13 mouse cellular contexts compared by ENCODE assay signal in genomic region chr1:165678861-165679617, GRCm38 (mm10). TPM values are rescaled to one million over a fixed set of nuclear protein-coding genes. Genes with fewer than 3 reads are reported as not detected.
DNase-seq lines count a peak whose midpoint lies in the region; ATAC-seq and TF ChIP-seq lines count a peak whose summit lies in the region.
"Had no signal": no experiment of that assay in that cellular context is flagged by ENCODE, and none has a peak within 500 bp of the region (broad histone marks: within the 10 kb centered on the region; RNA-seq: fewer than 3 reads in every experiment).

No protein-coding gene starts in this region.

- no peak overlapping the region for H3K4me2 ChIP-seq in intestine, postnatal 0 days (replicated peaks; ENCODE audit: low read depth)
- H3K4me2 ChIP-seq in intestine, embryonic 15.5 days (replicated peaks): no peak overlapping the region
- H3K4me2 ChIP-seq: hindbrain, embryonic 15.5 days had no signal

- WGBS in intestine, postnatal 0 days: 84% methylated on average over 15 of the region's 15 CpGs
- 80% methylated on average over 15 of the region's 15 CpGs for WGBS in intestine, embryonic 15.5 days

- H3K4me1 ChIP-seq in intestine, postnatal 0 days (replicated peaks; ENCODE audit: control insufficient read depth, insufficient read depth, low read length): no peaks in the 10 kb centered on the region
- H3K4me1 ChIP-seq in intestine, embryonic 15.5 days (replicated peaks): peaks cover 7% of the 10 kb centered on the region; the same call in 1 of the 2 replicates
- no peaks in the 10 kb centered on the region; the same call in 1 of the 2 replicates for H3K4me1 ChIP-seq in testis, adult 2 months (ENCODE audit: control insufficient read depth, insufficient read depth, low read length)
- H3K4me1 ChIP-seq: hindbrain, embryonic 15.5 days had no signal

- H3K9ac ChIP-seq in intestine, postnatal 0 days (ENCODE audit: low read depth, low read length): no peak overlapping the region
- no peak overlapping the region for H3K9ac ChIP-seq in intestine, embryonic 15.5 days
- H3K9ac ChIP-seq: hindbrain, embryonic 15.5 days had no signal

- peak; percentile 27; the same call in 1 of the 2 replicates for TF ChIP-seq CTCF in intestine, postnatal 0 days (IDR thresholded peaks at IDR 0.05; ENCODE audit: low read depth)
- TF ChIP-seq CTCF in testis, adult 2 months (IDR thresholded peaks at IDR 0.05; ENCODE audit: control insufficient read depth, insufficient read depth, insufficient replicate concordance, low read depth, low read length): peak; percentile 59; the same call in 1 of the 2 replicates

- H3K9me3 ChIP-seq in intestine, postnatal 0 days (ENCODE audit: control insufficient read depth): no peaks in the 10 kb centered on the region
- H3K9me3 ChIP-seq in intestine, embryonic 15.5 days: no peaks in the 10 kb centered on the region
- H3K9me3 ChIP-seq: hindbrain, embryonic 15.5 days; megakaryocyte, embryonic 14.5 days had no signal

- H3K36me3 ChIP-seq in intestine, postnatal 0 days (ENCODE audit: control insufficient read depth, insufficient read depth): 0 out of 2 replicates have a peak, but pooled peaks cover 2% of the 10 kb centered on the region
- H3K36me3 ChIP-seq in intestine, embryonic 15.5 days: no peaks in the 10 kb centered on the region
- no peaks in the 10 kb centered on the region for H3K36me3 ChIP-seq in testis, adult 2 months (ENCODE audit: control insufficient read depth, insufficient read depth, low read length)
- peaks cover 10% of the 10 kb centered on the region; the same call in 1 of the 2 replicates for H3K36me3 ChIP-seq in splenic B cell, adult 2 months (ENCODE audit: control insufficient read depth, insufficient read depth, low read length, poor library complexity, severe bottlenecking)
- H3K36me3 ChIP-seq: hindbrain, embryonic 15.5 days had no signal

- no peaks in the 10 kb centered on the region for H3K27me3 ChIP-seq in intestine, postnatal 0 days (replicated peaks; ENCODE audit: control insufficient read depth, insufficient read depth, low read length)
- H3K27me3 ChIP-seq in intestine, embryonic 15.5 days (replicated peaks): no peaks in the 10 kb centered on the region
- H3K27me3 ChIP-seq in testis, adult 2 months (ENCODE audit: control insufficient read depth, insufficient read depth, low read length): no peaks in the 10 kb centered on the region
- H3K27me3 ChIP-seq in splenic B cell, adult 2 months (ENCODE audit: control insufficient read depth, insufficient read depth, low read length, poor library complexity, severe bottlenecking): no peaks in the 10 kb centered on the region
- H3K27me3 ChIP-seq: hindbrain, embryonic 15.5 days had no signal

- no peak overlapping the region for H3K27ac ChIP-seq in intestine, postnatal 0 days (ENCODE audit: low read depth, low read length)
- H3K27ac ChIP-seq in intestine, embryonic 15.5 days: no peak overlapping the region
- H3K27ac ChIP-seq in testis, adult 2 months (ENCODE audit: control insufficient read depth, insufficient read depth, low read depth, low read length): no peak overlapping the region
- H3K27ac ChIP-seq: hindbrain, embryonic 15.5 days had no signal

- H3K4me3 ChIP-seq in intestine, postnatal 0 days (ENCODE audit: low read depth, low read length): no peak overlapping the region
- H3K4me3 ChIP-seq in intestine, embryonic 15.5 days (replicated peaks): no peak overlapping the region
- H3K4me3 ChIP-seq in testis, adult 2 months (ENCODE audit: control insufficient read depth, low read depth, low read length): no peak overlapping the region
- H3K4me3 ChIP-seq: erythroblast, embryonic 14.5 days; hindbrain, embryonic 15.5 days; megakaryocyte, embryonic 14.5 days had no signal

- no peak for TF ChIP-seq POLR2A in testis, adult 2 months (IDR thresholded peaks at IDR 0.05; ENCODE audit: control insufficient read depth, low read depth, low read length)

- ATAC-seq in CD4-positive, CD25-positive, alpha-beta regulatory T cell, adult 4 months: no peak
- no peak for ATAC-seq in intestine, postnatal 0 days
- no peak for ATAC-seq in intestine, embryonic 15.5 days

- DNase-seq in CD4-positive, CD25-positive, alpha-beta regulatory T cell, adult 2 months (ENCODE audit: low read depth, low spot score): peak; percentile 47
- DNase-seq in testis, postnatal 14 days (ENCODE audit: low spot score): no peak
- DNase-seq in splenic B cell, adult 2 months (ENCODE audit: low read depth, low spot score): peak; percentile 29
- no peak for DNase-seq in neural tube, embryonic 10.5 days (ENCODE audit: extremely low spot score, low spot score)
- DNase-seq: right cerebral cortex, postnatal 14 days; thymus, postnatal 36 days had no signal

RNA-seq across cellular contexts. Expression of gene Rcsd1, which starts 30.5 kb away (rescaled TPM):
- polyA plus RNA-seq in CD4-positive, CD25-positive, alpha-beta regulatory T cell, adult 4 months (2017; shearing (Covaris generic)): 100 to 1,000 TPM; 114 to 159 TPM
- 11.7 and 14.2 TPM in 2 replicates for polyA plus RNA-seq in intestine, postnatal 0 days (2015; fragmentation: Nextera tagmentation; extraction: Ambion mirVana)
- 32.7 and 33.8 TPM in 2 replicates for polyA plus RNA-seq in intestine, embryonic 15.5 days (2015; fragmentation: Nextera tagmentation; extraction: Ambion mirVana)
- polyA plus RNA-seq in testis, adult 2 months (2012; rRNA removed): 0.89 and 1.1 TPM in 2 replicates

RNA-seq across cellular contexts. Expression of gene Mpzl1, which starts 44.7 kb away (rescaled TPM):
- polyA plus RNA-seq in CD4-positive, CD25-positive, alpha-beta regulatory T cell, adult 4 months (2017; shearing (Covaris generic)): under 1 TPM; 0.15 to 0.92 TPM
- 53.3 and 56.3 TPM in 2 replicates for polyA plus RNA-seq in intestine, postnatal 0 days (2015; fragmentation: Nextera tagmentation; extraction: Ambion mirVana)
- polyA plus RNA-seq in intestine, embryonic 15.5 days (2015; fragmentation: Nextera tagmentation; extraction: Ambion mirVana): 129 and 130 TPM in 2 replicates
- 32.3 and 45.3 TPM in 2 replicates for polyA plus RNA-seq in testis, adult 2 months (2012; rRNA removed)

Comparison
In these comparisons a context has a peak if more than half of its experiments do, and no peak if none do; other contexts are left out.
1. DNase-seq: peak in CD4-positive, CD25-positive, alpha-beta regulatory T cell, adult 2 months (single experiment) and splenic B cell, adult 2 months (single experiment); none in testis, postnatal 14 days (single experiment) and neural tube, embryonic 10.5 days (single experiment).
2. RNA of gene Mpzl1, which starts 44.7 kb away (polyA plus RNA-seq): 129 to 130 TPM in intestine, embryonic 15.5 days, 53.3 to 56.3 TPM in intestine, postnatal 0 days and 32.3 to 45.3 TPM in testis, adult 2 months; 0.15 to 0.92 TPM in CD4-positive, CD25-positive, alpha-beta regulatory T cell, adult 4 months; every median in the first group is over 10 times any median in the second.